Mouse (Mus musculus): ENCODE results near the gene S100a10. TPM values are rescaled to one million over a fixed set of nuclear protein-coding genes. Genes with fewer than 3 reads are reported as not detected.
"Not testable (repeated sequence)": the region's sequence is repeated elsewhere in the genome, so short reads cannot be mapped to it uniquely, and the experiment has no call there.

Gene S100a10
- polyA plus RNA-seq, 1 experiment from 2014 or later: 89.9 TPM

- no peak overlapping the region for H3K4me2 ChIP-seq
- H3K27me3 ChIP-seq: no peaks in the 10 kb centered on the region
- no peak for ATAC-seq
- H3K36me3 ChIP-seq (ENCODE audit: poor library complexity, severe bottlenecking): no peaks in the 10 kb centered on the region
- no peaks in the 10 kb centered on the region for H3K9me3 ChIP-seq (replicated peaks)
- H3K9ac ChIP-seq: no peak overlapping the region
- WGBS: 84% methylated on average over 1 of the region's 1 CpGs
- H3K4me3 ChIP-seq: no peak overlapping the region
- no peak overlapping the region for H3K27ac ChIP-seq
- no peaks in the 10 kb centered on the region for H3K4me1 ChIP-seq
Measured at GRCm38 (mm10) chr3:93590256-93590655, 35.4 kb downstream of the S100a10 start.

DNA sequence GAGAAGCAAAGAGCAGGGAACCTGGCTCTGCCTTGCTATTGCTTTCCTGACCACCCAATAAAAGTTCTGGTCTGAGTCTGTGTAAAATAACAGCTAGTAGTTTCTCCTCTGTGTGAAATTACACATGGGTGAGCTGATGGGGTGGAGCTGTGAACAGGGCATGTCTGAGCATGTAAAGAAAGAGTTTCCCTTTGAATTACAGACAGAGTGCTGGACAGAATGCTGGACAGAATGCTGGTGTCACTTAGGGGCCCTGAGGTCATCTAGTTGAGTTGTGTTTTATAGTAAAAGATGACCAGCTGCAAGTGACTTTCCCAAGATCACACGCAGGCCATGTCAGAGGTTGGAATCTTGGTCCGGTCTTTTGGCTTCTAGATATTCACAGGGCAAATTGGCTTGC, 37.2 kb downstream of the S100a10 start:
- Histone ChIP-seq H3K36me3 (ENCODE audit: poor library complexity, severe bottlenecking) (no peaks in the 10 kb centered on the region), H3K4me1 (0 out of 2 replicates have a peak, but pooled peaks cover 4% of the 10 kb centered on the region), H3K9ac (no peak overlapping the region), H3K4me3 (no peak overlapping the region), H3K27ac (no peak overlapping the region), H3K27me3 (no peaks in the 10 kb centered on the region), H3K9me3 (replicated peaks) (no peaks in the 10 kb centered on the region), H3K4me2 (no peak overlapping the region)
- no peak for ATAC-seq
- WGBS: 90% methylated on average over 2 of the region's 2 CpGs

GRCm38 (mm10) chr3:93592976-93593375, 38.1 kb downstream of the S100a10 start:
- Histone ChIP-seq H3K27me3 (no peaks in the 10 kb centered on the region), H3K4me3 (no peak overlapping the region), H3K9ac (no peak overlapping the region), H3K4me2 (no peak overlapping the region), H3K36me3 (ENCODE audit: poor library complexity, severe bottlenecking) (no peaks in the 10 kb centered on the region), H3K9me3 (replicated peaks) (no peaks in the 10 kb centered on the region), H3K4me1 (0 out of 2 replicates have a peak, but pooled peaks cover 8% of the 10 kb centered on the region), H3K27ac (no peak overlapping the region)
- WGBS: 84% methylated on average over 4 of the region's 4 CpGs
- ATAC-seq: no peak

DNA sequence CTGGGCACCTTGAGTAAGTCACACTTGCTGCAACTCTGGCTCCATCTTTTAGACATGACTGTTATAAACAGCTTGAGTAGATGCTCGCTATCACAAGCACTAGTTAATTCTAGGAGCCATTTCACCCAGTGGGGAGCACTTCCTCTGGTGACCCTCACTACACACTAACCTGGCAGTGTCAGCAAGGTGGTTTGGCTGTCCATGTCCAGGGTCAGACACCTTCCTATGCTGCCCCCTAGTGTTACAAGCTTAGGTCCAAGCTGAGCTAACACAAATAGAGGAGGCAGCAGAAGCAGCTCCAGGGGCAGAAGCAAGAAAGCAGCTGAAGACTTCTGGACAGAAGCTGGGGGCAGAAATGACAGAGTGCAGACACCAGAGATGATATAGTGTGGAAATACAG, 38.6 kb downstream of the S100a10 start:
- WGBS: 58% methylated on average over 1 of the region's 1 CpGs
- no peak overlapping the region for H3K27ac ChIP-seq
- no peaks in the 10 kb centered on the region for H3K36me3 ChIP-seq (ENCODE audit: poor library complexity, severe bottlenecking)
- no peaks in the 10 kb centered on the region for H3K27me3 ChIP-seq
- H3K9me3 ChIP-seq (replicated peaks): no peaks in the 10 kb centered on the region
- ATAC-seq: no peak
- H3K9ac ChIP-seq: no peak overlapping the region
- H3K4me3 ChIP-seq: no peak overlapping the region
- 0 out of 2 replicates have a peak, but pooled peaks cover 8% of the 10 kb centered on the region for H3K4me1 ChIP-seq
- H3K4me2 ChIP-seq: no peak overlapping the region

DNA sequence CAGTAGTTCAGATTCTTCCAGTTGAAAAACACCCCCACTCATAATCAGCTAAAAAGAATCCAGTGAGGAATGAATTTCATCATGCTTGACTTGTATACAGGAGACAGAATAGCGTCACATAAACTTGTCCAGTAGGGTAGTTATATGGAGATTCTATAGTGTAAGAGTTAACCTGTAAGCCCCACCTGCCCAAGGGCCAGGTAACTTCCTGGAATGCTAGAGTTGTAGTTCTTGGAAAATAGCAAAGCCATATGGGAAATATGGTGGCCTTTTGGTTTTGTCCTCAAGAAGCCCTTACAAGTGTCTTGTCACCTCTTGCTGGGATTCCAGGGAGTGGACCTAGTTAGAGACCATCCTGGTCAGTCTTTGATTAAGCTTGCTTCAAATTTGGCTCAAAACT, 41.8 kb downstream of the S100a10 start:
- ATAC-seq: no peak
- 100% methylated on average over 1 of the region's 1 CpGs for WGBS

DNA sequence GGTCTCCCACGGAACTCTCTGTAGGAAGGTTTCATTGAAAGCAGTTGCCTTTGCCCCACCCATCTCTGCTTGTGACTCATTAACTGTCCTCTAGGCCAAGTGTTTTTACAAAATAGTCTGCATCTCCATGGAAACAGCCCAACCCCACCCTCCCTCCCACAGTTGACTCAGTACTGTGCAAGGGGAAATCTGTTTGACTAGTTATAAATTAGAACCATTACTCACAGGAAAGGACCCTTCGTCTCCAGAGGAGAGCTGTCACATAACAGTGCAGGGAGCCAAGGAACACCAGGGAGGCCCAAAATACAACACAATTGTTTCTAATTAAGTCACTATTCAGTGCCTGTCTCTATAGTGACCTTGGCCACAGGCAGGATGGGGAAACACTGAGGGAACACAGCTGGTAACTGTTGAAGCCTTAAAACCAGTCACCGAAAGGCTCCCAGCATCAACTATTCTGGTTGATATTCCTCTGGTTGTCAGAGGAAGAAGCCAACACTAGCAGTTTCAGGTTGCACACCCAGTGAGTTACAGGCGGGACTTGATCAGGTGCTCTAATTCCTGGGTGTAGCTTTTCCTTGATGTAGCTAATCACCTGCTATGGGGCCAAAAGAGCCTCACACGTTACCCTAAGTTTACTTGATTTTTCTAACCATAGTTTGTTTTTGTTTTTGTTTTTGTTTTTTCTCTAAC, 42.5 kb downstream of the S100a10 start:
- no peak overlapping the region for H3K9ac ChIP-seq
- H3K4me3 ChIP-seq: no peak overlapping the region
- no peaks in the 10 kb centered on the region for H3K36me3 ChIP-seq (ENCODE audit: poor library complexity, severe bottlenecking)
- peak; percentile 63 for ATAC-seq
- 0 out of 2 replicates have a peak, but pooled peaks cover 8% of the 10 kb centered on the region for H3K4me1 ChIP-seq
- no peak overlapping the region for H3K27ac ChIP-seq
- 30% methylated on average over 5 of the region's 5 CpGs for WGBS
- H3K4me2 ChIP-seq: no peak overlapping the region
- H3K27me3 ChIP-seq: no peaks in the 10 kb centered on the region
- no peaks in the 10 kb centered on the region for H3K9me3 ChIP-seq (replicated peaks)

More for the DNA sequence above, 41.8 kb downstream of the S100a10 start:
- no peaks in the 10 kb centered on the region for H3K27me3 ChIP-seq
- H3K4me3 ChIP-seq: no peak overlapping the region
- H3K4me2 ChIP-seq: no peak overlapping the region
- H3K4me1 ChIP-seq: 0 out of 2 replicates have a peak, but pooled peaks cover 8% of the 10 kb centered on the region
- H3K27ac ChIP-seq: no peak overlapping the region
- no peaks in the 10 kb centered on the region for H3K36me3 ChIP-seq (ENCODE audit: poor library complexity, severe bottlenecking)
- no peaks in the 10 kb centered on the region for H3K9me3 ChIP-seq (replicated peaks)
- no peak overlapping the region for H3K9ac ChIP-seq

DNA sequence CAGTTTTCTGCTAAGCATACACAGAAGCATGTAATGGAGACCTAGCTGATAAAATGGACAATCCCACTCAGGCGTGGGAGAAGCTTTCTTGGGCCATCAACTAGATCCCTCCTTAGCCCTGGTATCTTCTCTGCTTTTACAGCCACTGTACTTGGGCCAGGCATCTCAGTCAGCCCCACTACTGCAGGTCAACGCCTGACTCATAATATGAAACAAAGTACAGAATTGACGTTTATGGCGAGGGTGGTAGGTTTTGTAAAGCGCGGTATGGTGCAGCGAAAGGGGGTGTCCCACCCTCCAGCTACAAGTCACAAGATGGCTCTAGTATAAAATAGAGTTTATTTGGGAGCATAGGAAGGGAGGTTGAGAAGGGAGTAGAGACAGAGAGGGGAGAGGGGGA, 43.1 kb downstream of the S100a10 start:
- H3K4me3 ChIP-seq: no peak overlapping the region
- H3K4me1 ChIP-seq: 0 out of 2 replicates have a peak, but pooled peaks cover 8% of the 10 kb centered on the region
- H3K27me3 ChIP-seq: no peaks in the 10 kb centered on the region
- H3K36me3 ChIP-seq (ENCODE audit: poor library complexity, severe bottlenecking): no peaks in the 10 kb centered on the region
- H3K27ac ChIP-seq: no peak overlapping the region
- H3K9me3 ChIP-seq (replicated peaks): no peaks in the 10 kb centered on the region
- ATAC-seq: no peak
- 88% methylated on average over 7 of the region's 7 CpGs for WGBS
- H3K4me2 ChIP-seq: no peak overlapping the region
- no peak overlapping the region for H3K9ac ChIP-seq

DNA sequence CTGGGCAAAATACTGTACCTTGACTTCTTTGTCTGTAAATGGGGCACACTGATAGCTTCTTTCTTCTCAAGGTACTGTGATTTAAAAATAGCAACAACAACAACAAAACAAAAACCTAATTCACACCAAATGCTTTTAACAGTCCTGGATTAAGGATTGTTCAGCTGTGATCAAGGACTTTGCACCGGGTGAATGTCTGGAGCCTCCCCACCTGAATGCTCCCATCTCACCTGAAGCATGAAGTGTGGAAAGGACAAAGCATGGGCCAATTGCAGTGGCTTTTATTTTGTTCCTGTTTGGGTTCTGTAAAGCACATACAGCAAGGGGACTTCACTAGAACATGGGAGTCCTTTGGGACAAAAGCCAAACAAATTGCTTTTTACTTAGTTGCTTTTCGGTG, 45.3 kb downstream of the S100a10 start:
- Histone ChIP-seq H3K9me3 (replicated peaks) (no peaks in the 10 kb centered on the region), H3K4me2 (no peak overlapping the region), H3K27me3 (no peaks in the 10 kb centered on the region), H3K36me3 (ENCODE audit: poor library complexity, severe bottlenecking) (no peaks in the 10 kb centered on the region), H3K4me1 (0 out of 2 replicates have a peak, but pooled peaks cover 8% of the 10 kb centered on the region), H3K4me3 (no peak overlapping the region), H3K9ac (no peak overlapping the region), H3K27ac (no peak overlapping the region)
- 85% methylated on average over 2 of the region's 2 CpGs for WGBS
- ATAC-seq: no peak

DNA sequence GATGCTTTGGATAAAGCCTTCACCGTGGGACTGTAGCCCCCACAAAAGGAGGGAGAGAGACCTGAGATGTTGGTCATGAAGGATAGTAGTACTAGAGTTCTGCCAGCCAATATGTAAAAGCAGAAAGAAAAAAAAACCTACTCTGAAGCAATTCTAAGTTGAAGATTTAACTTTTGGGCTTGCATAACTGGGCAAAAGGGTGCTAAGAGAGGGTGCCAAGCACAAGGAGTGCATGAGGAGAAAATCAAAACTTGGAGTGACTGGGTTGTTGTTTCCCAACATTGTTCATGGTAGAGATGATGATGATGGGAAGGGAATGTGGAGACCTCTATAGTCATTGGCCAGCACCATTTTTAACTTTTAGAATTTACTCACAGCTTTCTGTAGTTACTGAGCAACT, 47.0 kb downstream of the S100a10 start:
- Histone ChIP-seq H3K4me2 (no peak overlapping the region), H3K36me3 (ENCODE audit: poor library complexity, severe bottlenecking) (no peaks in the 10 kb centered on the region), H3K9me3 (replicated peaks) (no peaks in the 10 kb centered on the region), H3K27me3 (no peaks in the 10 kb centered on the region), H3K4me3 (no peak overlapping the region), H3K27ac (no peak overlapping the region), H3K4me1 (0 out of 2 replicates have a peak, but pooled peaks cover 6% of the 10 kb centered on the region), H3K9ac (no peak overlapping the region)
- no peak for ATAC-seq
- 77% methylated on average over 1 of the region's 1 CpGs for WGBS

DNA sequence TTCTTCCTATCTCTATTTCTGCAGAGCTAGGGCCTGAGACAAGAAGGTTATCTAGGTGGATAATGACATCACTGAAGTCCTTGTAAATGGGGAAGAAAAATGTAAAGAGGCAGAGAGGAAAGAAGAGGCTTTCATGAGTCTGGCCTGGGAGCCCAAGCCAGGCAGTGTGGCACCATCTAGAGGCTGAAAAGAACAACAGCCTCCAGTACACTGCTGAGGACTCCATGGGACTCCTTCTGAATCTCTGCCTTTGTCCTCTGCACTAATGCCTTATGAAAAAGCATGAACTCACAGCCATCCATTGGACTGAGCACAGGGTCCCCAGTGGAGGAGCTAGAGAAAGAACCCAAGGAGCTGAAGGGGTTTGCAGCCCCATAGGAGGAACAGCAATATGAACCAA, 54.1 kb downstream of the S100a10 start:
- not testable (repeated sequence) for ATAC-seq, H3K4me1 ChIP-seq, H3K4me2 ChIP-seq

More for the DNA sequence above, 54.1 kb downstream of the S100a10 start:
- H3K4me3 ChIP-seq; H3K36me3 ChIP-seq (ENCODE audit: poor library complexity, severe bottlenecking); H3K9me3 ChIP-seq (replicated peaks); H3K9ac ChIP-seq; H3K27me3 ChIP-seq; H3K27ac ChIP-seq: not testable (repeated sequence)

Other genes starting within 250 kb of the S100a10 start
- not detected in 2 replicates for gene Hrnr, start 235.3 kb upstream of the S100a10 start, polyA plus RNA-seq (2015; fragmentation: Nextera tagmentation; extraction: Ambion mirVana)
- not detected in 2 replicates for gene Rptn, start 161.4 kb upstream of the S100a10 start, polyA plus RNA-seq (2015; fragmentation: Nextera tagmentation; extraction: Ambion mirVana)
- 0.37 and 0.53 TPM in 2 replicates for gene Tchh, start 112.8 kb upstream of the S100a10 start, polyA plus RNA-seq (2015; fragmentation: Nextera tagmentation; extraction: Ambion mirVana)
- not detected in 2 replicates for gene Tchhl1, start 86.3 kb upstream of the S100a10 start, polyA plus RNA-seq (2015; fragmentation: Nextera tagmentation; extraction: Ambion mirVana)
- gene S100a11, start 34.6 kb upstream of the S100a10 start, polyA plus RNA-seq (2015; fragmentation: Nextera tagmentation; extraction: Ambion mirVana): 117 and 133 TPM in 2 replicates
- not detected in 2 replicates for gene Tdpoz2, start 97.6 kb downstream of the S100a10 start, polyA plus RNA-seq (2015; fragmentation: Nextera tagmentation; extraction: Ambion mirVana)
- not detected in 2 replicates for gene Tdpoz1, start 121.2 kb downstream of the S100a10 start, polyA plus RNA-seq (2015; fragmentation: Nextera tagmentation; extraction: Ambion mirVana)
- not detected in 2 replicates for gene Gm37596, start 138.0 kb downstream of the S100a10 start, polyA plus RNA-seq (2015; fragmentation: Nextera tagmentation; extraction: Ambion mirVana)
- gene Gm5773, start 217.9 kb downstream of the S100a10 start, polyA plus RNA-seq (2015; fragmentation: Nextera tagmentation; extraction: Ambion mirVana): not detected in 2 replicates
- gene Tdpoz4, start 241.3 kb downstream of the S100a10 start, polyA plus RNA-seq (2015; fragmentation: Nextera tagmentation; extraction: Ambion mirVana): not detected in 2 replicates

All from forebrain, embryonic 13.5 days (tissue).